Mouse (Mus musculus): ENCODE data around the gene Kirrel3. TPM values are rescaled to one million over a fixed set of nuclear protein-coding genes. Genes with fewer than 3 reads are reported as not detected.

Gene Kirrel3
- total RNA-seq, 1 experiment from 2014 or later, result 1.2 TPM

- DNase-seq, result no peak
Measured at GRCm38 (mm10) chr9:34986156-34986555, 500.5 kb downstream of the Kirrel3 start.

GRCm38 (mm10) chr9:34987422-34988148 is 501.9 kb downstream of the Kirrel3 start:
- DNase-seq, result no peak

DNA sequence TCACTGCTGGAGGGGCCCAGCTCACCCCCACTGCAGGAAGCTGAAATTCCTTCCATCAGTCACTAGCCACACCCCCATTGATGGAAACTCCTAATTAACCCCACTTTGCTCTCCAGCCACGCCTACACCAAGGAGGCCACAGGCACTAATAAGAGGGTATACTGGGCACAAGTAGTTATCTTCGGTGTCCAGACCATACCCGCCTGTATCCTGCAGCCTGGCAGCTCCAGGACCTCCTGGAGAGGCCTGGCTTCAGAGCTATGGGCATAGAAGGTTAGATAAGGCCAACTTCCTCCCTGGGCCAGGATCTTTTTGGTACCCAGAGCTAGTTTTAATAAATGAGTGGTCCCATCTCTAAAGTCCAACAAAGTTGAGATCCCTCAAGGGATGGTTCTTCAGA is 503.0 kb downstream of the Kirrel3 start:
- DNase-seq, result no peak

- DNase-seq, result peak; percentile 34
Measured at GRCm38 (mm10) chr9:34992201-34992600, 506.5 kb downstream of the Kirrel3 start.

DNA sequence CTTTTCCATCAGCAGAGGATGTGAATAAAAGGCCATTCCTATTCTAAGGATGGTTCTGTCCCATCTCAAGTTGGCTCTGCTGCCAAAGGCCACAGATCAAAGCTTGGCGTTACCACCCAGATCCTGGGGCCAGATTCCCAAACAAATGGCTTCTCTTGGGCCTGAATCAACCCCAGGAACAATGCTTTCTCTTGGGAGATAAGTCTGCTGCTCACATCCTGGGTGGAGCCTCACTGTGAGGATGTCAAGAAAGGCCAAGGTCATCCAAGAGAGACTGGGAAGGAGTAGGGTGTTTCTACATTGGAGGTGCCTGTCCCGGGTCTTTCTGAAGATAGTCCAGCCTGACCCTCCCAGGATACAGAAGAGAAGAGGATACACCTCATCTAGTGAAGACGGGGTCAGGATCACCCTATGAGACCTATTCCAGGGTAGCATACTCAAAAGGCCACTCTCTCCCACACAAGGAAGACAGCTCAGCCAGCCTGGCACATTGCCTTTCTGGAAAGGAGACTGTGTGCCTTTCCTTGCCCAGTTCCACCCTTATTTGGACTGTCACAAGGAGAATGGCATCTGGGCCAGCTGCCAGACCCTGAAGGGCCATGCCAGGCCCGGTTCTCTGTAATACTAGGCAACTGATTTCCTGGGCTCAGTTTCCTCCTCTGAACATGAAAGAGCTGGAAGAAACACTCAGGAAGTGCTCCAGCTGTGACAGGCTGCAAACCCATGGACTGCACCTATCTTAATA is 507.9 kb downstream of the Kirrel3 start:
- peak; percentile 93 for DNase-seq

DNA sequence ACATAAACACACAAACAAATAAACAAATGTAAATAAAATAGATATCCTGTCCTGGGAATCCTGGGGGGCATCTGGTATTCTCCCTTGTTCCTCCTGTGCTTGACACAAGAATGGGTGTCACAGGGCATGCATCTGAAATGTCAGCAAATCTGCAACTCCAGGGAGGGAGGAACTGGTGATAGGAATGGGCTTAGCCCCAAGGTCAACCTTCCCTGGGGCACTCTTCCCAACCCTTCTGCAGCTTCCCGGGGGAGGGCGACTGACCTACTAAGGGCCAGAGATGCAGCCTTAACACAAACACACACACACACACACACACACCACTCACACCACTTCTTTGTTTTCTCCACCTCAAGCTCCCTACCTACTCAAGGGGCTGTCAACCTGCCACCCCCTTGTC is 509.4 kb downstream of the Kirrel3 start:
- peak; percentile 33 for DNase-seq

GRCm38 (mm10) chr9:34995660-34996378 is 510.1 kb downstream of the Kirrel3 start:
- DNase-seq, result no peak

- DNase-seq, result no peak
Measured at GRCm38 (mm10) chr9:34997880-34998865, 512.5 kb downstream of the Kirrel3 start.

DNA sequence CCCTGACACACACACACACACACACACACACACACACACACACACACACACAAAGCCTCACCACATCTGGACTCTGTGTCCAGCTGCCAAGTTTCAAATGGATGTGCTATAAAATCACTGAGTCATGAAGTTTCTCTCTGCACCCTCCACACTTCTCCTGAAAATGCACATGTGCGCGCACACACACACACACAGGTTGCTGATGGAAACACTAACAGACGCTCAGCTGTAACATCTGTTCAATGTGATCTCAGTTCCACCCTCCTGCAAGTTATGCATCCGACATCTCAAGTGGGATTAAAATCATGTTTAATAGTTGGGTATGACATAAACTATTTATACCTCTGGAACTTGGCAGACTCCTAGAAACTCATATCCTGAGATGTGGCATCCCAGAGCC is 518.4 kb downstream of the Kirrel3 start:
- no peak for DNase-seq

DNA sequence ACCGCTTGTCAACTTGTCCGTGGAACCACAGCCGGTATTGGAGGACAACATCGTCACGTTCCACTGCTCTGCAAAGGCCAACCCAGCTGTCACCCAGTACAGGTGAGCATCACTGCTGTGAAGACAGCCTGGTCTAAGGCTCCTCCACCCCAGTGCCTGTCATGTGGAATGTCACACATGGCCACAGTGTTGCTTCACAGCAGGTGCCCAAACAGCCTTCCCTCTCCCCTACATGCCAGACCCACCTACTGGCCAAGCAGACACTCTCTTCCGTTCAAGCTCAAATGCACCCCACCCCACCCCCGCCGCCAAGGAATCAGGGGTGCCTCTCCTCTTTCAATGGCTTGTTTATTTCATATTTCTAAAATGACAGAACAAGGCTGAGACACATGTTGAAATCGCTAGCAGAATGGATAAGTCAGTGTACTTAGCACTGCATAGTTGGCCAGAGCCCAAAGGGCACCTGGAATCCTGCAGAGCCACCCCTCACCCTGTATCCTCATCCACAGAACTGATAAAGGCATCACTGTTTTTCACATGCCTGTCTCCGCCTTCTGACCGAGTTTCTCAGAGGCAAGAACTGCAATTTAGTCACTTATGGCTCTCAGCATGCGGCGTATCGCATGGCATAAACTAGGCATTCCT is 522.1 kb downstream of the Kirrel3 start:
- no peak for DNase-seq

DNA sequence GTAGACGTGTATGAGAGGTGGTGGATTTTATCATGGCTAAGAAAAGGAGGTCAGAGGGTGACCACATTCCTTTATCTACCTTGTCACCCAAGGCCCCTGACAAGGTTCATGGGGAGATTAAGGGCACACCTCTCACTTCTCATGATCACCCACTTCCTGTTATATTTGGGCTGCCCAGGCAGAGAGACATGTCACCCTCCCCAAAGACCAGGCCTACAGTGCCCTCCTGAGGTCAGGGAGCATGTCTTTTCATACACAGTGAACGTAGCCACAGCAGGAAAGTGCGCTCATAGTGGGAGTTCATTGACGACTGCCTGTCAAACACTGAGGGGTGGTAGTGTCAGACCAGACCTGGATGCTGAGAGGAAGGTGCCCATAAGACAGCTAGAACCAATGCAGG is 531.1 kb downstream of the Kirrel3 start:
- peak; percentile 68 for DNase-seq

- peak; percentile 36 for DNase-seq
Measured at GRCm38 (mm10) chr9:35017563-35017962, 531.9 kb downstream of the Kirrel3 start.

DNA sequence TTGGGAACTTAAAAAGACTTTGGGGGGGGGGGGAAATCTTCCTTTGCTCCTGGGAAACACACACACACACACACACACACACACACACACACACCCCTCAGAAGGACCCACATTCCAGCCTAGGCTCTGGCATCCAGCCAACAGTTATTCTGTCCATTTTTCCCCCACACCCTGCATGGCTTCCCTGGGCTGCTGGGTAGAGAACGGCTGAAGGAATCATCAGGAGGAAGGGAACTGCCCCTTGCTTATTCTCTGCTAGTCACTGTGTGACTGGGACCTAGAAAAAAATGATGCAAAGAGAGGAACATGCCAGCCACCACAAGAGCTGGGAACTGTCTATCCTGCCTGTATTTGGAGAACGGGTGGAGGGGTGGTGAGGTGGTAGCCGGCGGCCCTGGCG is 532.4 kb downstream of the Kirrel3 start:
- no peak for DNase-seq

DNA sequence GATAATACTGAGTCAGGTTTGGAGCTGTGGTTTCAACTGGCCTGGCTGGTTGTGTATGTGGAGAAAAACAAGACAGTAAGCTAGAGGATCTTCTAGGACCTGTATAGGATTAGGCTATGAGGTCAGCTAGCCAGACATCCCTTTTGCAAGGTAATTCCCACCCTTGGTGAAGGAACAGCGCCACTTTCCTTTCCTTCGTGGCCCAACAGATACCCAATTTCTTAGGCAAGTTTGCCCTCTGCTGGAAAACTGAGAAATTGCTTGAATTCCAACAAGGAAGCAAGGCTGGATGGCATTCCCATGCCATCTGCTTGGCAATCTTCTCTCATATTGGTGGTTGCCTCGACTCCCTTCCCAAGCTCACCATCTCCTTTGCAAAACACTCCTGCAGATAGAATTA is 533.7 kb downstream of the Kirrel3 start:
- DNase-seq, result peak; percentile 67

GRCm38 (mm10) chr9:35020015-35020653 is 534.4 kb downstream of the Kirrel3 start:
- no peak for DNase-seq

DNA sequence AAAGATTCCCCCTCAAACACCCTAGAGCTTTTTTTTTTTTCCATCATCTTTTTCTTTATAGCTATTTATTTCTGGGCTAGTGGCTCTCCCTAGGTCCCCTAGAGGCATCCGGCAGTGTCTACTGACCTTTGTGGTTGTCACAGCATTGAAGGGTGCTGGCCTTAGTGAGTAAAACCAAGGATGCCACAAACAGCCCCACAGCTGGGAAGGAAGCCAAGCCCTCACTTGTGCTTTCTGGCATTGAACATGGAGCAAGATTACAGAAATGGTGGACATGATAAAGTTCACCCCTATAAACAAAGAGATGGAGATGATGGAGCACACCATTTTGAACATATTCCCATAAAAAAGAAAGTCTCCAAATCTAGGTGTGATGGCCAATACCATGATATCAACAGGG is 536.0 kb downstream of the Kirrel3 start:
- DNase-seq, result no peak

DNA sequence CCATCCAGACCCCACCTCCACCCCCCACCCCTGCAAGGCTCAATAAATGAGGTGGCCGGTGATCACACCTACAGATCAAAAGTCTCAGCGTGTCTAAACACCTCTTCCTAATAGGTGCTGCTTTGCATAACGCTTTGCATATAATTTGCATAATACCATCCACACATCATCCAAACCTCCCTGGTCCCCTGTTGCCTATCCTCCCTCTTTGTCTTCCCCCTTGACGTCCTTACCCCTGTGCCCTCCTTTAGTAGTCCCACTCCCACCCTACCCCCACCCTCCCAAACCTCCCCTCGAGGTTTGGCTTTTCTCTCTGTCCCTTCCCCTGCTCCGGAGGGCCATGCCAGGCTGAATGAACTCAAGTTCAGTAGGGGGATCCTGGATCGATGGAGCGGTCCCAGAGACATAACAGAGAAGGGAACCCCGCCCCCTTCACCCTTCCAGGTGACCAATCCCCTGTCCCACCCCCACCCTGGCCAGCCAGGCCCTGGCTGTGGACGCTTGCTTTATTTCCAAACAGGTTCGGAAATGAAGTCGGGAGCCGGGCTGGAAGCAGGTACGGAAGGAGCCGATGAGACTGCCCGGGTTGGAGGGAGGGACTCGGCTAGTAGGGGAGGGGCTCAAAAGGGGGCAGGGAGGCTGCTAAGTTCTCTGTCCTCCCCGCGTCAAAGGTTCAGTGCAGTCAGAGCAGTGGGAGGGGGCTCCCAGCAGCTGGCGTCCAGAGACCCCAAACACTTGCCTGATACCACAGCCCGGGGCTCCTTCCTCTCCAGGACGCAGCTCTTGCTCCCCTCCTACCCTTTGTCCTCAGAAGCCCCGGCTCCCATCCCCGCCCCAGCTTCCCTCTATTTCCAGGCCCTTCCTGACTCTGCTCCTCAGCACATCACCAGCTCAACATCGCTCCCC is 539.1 kb downstream of the Kirrel3 start:
- DNase-seq, result no peak

GRCm38 (mm10) chr9:35026311-35026710 is 540.6 kb downstream of the Kirrel3 start:
- no peak for DNase-seq

- DNase-seq, result no peak
Measured at GRCm38 (mm10) chr9:35026897-35027311, 541.2 kb downstream of the Kirrel3 start.

Data from adrenal gland, postnatal 14 days (tissue).